Mouse (Mus musculus): ENCODE measurements at regions not wholly inside any gene's neighbourhood (a gene's known extent, or its start where the extent isn't known, plus 50 kb on each side); places are given as distances from the start of the nearest gene placed in this dataset.

DNA sequence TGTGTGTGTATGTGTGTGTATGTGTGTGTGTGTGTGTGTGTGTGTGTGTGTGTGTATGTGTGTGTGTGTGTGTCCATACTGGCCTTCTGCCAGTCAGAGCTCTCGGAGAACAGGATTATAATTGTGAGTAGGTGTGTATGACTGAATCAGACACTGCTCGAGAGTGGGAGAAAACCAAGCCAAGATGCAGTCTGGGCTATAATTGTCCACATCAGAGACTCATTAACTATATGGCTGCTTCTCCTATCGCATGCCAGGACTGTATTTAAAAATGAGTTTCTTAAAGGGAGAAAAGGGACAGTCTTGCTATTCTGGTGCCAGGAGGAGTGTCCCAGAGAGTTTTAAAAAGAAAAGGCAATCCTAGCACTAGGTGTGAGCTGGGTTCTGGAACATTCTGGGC is 58.7 kb upstream of the Adpgk start:
- no peak for DNase-seq (ENCODE audit: low read depth, low spot score)

DNA sequence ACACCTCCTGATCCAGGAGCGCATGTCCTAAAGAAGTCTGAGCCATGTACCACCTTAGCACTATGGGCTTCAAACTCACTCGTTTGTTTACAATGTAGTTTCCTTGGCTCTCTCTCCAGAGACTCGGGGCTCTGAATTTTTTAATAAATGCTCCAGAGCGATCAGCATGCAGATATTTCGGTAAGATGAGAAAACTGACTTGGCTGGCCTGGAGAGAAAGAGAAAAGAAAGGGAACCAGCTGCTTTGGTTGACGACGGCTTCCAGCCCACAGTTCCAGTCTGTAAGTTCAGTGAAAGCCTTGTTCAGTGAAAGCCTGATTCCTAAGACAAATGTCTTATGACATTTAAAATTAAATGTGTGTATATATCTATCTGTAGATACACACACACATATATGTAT is 59.4 kb upstream of the Adpgk start:
- no peak for DNase-seq (ENCODE audit: low read depth, low spot score)

DNA sequence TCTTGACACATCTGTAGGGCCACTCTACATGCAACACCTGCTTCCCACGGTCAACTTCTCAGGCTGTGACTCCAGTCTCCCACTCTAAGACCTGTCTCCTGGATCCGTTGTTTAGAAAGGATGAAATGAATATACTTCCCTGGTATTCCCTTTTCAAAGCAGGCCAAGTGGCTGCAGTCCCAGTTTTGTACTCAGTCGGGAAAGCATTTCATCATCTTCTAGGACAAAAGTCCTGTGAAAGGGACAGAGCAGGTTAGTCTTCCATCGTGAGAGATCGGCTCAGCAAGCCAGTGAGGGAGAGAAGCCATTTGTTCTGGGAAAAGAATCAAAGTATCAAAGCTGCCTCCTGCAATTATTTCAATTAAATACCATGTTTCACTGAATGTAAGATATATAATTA is 60.2 kb upstream of the Adpgk start:
- DNase-seq (ENCODE audit: low read depth, low spot score): no peak

DNA sequence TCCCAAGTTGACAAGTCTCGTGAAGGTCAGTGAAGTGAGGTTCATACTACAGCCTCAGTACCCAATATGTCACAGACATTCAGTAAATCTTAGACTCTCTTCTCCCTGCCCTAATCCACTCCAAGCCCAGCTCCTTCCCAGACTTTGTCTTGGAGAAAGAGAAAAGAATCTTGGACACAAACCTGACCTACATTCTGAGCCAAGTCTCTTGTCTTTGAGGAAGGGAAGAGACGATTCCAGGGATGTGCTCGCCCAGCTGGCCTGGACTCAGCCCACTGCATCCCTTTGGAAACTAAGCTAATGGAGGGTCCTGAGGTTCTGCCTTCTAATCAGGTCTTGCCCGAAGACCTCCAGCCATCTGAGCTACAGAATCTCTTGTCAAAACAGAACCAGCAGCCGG is 61.2 kb upstream of the Adpgk start:
- no peak for DNase-seq (ENCODE audit: low read depth, low spot score)

DNA sequence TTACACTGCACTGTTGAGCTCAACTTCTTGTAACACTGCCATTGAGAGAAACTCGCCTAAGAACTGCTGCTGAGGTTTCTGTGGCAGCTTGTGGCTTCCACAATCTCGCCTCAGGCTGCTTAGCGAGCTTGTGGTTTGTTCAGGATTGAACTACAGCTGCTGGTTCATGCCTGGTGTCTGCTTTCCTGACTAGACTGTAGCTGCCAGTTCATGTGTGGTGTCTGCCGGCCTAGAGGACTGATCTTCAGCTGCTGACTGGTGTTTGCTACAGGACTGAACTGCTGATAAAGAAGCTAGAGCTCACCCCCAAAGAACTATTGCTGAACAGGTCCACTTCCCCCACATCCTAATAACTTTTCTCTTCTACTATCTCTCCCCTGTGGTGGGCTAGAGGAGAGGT is 63.4 kb upstream of the Adpgk start:
- no peak for DNase-seq (ENCODE audit: low read depth, low spot score)

DNA sequence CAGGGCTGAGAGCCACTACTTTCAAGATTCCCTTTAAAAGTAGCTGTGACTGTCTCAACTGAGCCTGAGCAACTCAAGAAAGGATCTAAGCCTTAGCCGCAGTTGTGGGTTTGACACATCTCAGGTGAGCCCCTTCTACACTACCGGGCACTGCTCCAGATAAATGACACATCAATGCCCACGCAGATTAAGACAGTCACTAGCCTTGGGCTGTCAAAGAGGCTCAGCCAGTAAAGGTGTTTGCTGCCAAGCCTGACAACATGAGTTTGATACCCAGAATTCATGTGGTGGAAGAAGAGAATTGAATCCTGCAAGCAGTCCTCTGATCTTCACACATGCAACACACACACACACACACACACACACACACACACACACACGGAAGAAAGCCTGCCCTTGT is 65.0 kb upstream of the Adpgk start:
- no peak for DNase-seq (ENCODE audit: low read depth, low spot score)

DNA sequence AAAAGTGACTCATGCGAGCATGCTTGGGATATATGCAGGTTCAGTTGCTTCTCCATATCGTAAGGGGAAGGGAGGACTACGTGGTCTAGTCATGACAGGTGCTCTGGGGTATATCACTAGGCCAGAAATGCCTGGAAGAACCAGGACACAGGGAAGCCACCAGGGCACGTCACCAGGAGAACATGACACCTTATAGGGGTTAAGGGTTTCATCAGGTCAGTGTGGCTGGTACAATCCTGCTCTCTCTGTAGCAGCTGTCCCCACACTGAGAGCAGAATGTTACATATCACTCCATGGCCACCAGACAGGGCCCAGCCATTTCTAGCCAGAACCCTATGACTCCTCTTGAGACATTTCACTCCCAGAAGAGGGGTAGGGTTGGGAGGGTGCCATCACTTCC is 72.1 kb upstream of the Adpgk start:
- no peak for DNase-seq (ENCODE audit: low read depth, low spot score)

DNA sequence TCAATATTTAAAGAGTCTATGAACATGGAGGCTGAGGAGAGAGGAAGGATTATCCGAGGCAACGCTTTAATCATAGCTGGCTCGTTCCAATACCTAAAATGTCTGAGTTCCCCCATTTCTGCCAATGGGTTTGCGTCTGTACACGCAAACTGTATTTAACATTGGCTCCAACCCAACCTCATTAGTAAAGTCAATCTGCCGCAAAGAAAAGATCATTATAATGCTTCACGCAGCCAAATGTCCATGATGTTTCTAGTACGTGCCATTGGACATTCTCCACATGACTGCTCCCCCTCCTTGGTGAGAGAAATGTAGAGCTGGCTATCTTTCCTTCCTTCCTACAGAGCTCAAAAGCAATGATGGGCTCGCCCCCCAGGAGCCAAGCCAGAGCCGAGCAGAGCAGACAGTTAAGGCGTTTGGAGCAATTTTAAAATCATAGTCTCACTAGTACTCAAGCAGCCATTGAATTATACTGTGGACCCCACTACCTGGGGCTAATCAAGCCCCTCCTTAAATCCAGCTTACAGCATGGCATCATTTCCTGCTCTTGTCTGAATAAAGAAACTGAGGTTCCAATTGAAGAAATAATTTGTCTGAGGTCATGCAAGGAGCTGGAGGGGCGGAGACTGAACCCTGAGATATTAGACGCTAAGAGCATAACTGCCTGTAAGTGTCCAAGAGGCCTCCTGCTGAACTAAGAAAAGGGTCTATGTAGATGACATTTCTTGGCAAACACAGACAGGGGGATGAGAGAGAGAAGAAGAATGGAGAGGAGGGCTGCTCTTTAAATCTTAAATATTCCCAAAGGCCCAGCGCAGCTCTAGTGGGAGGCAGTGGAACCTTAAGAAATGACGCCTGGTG is 88.5 kb upstream of the Adpgk start:
- no peak for DNase-seq (ENCODE audit: low read depth, low spot score)

DNA sequence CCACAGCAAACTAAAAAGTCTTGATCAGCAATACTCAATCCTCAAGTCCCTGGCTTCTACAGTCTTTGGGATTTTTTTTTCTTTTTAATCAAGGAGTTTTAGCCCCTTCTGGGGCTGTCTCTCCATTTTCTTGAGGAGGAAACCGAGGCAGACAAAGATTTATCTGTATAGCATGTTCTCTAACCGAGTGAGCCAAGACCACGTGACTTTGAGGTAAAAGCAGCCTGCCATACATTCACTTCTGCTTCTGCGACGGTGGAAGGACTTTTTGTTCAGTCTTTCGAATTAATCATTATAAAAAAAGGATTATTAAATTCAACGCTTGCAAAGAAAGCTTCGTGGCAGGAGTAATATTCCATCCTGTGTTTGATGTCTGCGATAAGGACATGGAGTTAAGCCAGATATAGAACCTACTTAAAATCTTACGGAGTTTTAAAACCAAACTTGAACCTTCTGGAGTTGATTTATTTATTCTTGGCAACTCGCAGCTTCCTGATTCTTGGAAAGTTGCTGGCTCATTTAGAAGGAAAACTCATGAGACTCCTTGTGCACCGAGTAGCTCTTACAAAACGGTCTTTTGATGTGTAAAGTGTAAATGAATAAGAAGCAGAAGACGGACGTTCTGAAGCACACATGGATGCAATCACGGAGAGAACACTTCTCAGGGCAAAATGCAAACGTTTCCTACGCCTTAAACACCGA is 91.7 kb upstream of the Adpgk start:
- DNase-seq (ENCODE audit: low read depth, low spot score): peak; percentile 24

DNA sequence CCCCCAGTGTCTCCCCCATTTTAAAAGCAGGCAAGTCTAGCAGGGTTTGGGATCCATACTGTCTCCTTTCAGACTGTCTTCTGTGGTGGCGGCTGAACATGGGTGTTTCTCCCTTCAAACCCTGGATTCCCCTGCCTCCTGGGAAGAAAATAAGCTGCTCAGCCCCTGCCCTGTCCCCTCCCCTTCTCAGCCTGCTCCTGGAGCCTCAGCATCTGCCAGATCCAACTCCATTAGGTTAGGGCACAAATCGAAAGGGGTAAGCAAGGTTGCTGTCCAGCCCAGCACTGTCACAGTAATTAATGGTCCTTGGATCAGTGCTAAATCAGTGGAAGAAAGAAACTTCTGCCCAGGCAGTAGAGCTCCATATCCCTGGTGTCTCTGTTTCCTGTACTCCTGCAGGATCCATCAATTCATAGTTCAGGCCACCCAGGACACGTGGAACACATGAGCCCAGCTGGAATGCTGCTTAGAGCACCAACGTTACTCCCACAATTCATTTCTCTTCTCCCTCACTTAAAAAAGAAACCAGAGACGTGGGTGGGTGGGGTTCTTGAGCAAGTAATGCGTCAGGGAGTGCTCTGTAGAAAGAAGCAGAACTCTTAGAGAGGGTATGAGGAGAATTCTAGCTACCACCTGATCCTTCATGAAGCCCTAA is 93.0 kb upstream of the Adpgk start:
- DNase-seq (ENCODE audit: low read depth, low spot score): peak; percentile 32

DNA sequence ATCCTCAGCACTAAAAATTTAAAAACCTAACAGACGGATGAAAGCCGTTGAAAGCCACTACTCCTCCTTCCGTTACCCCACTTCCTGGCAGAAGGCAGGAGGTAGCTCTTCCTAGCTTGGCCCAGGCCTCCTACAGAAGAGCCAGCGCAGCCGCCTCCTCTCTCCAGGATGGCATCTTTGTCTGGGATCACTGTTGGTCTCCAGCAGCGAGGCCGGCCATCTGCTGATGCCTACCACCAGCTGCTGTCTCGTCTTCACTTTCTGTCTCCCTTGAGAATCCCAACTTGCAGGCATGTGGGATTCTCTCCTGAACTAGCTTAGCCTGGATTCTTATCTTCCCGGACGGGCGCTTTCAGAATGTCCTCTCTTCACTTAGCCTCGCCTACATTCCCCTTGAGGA is 93.9 kb upstream of the Adpgk start:
- no peak for DNase-seq (ENCODE audit: low read depth, low spot score)

DNA sequence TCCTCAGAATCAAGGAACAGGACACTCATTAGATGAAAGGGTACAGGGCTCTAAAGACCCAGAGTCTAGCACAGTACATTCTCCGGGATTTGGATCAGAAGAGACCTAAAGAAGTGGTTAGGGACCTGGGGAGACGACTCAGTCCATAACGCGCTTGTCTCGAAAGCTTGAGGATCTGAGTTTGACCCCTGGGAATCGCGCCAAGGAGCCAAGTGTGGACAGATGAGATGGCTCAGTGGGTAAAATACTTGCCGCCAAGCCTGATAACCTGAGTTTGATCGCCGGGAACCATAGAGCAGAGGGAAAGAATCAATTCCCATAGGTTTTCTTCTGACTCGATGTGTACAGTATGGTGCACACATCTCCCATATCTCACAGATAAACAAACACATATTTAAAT is 97.4 kb upstream of the Adpgk start:
- DNase-seq (ENCODE audit: low read depth, low spot score): no peak

DNA sequence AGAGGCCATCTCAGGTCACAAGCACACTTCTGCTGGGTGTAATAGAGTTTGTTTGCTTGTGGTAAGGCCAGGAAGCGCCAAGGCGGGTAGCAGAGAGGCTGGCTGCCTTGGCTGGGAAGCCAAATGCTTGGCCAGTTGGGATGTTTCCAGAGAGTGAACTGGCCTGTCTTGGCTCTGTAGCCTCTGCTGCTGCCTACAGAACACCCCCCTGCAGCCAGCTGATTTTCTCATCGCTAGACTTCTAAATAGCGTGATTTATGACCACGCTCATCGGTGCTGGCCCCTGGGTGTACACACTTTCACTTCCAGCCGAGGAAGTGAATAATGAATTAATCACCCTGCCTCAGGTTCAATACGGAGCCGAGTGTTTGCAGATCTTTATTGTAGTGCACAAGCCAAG is 102.2 kb upstream of the Adpgk start:
- peak; percentile 77 for DNase-seq (ENCODE audit: low read depth, low spot score)

DNA sequence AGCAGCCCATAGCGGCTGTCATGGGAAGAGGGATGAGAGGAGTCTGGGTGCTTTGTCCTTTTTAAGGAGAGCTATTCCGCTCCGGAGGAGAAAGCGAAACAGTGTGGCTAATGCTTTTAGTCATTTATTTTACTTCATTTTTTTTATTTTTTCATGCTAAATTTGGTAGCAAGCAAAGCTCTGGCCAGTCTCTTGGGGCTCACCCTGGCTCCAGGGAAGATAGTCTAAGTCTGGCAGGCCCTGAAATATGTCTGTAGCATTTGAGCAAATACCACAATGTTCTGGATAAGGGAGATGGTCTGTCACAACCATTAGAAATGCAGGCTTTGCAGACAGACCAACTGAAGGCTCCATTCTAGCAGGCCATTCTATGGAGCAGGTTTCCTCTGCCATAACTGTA is 102.9 kb upstream of the Adpgk start:
- no peak for DNase-seq (ENCODE audit: low read depth, low spot score)

DNA sequence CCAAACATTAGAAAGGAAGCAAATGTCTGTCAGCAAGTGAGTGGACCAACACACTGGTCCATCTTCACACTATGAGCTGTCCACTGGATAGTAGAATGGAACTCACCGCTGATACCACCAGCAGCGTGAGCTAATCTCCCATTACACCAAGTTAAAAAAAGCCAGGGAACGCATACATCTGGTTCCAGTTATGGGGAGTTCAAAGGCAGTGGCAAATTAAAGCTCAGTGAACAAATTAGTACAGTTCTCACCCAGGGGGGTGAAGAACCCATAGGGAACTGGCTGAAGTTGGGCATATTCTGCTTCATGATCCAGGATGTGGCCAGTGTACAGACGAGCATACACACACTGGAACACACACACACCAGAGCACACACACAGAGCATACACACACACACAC is 105.0 kb upstream of the Adpgk start:
- no peak for DNase-seq (ENCODE audit: low read depth, low spot score)

DNA sequence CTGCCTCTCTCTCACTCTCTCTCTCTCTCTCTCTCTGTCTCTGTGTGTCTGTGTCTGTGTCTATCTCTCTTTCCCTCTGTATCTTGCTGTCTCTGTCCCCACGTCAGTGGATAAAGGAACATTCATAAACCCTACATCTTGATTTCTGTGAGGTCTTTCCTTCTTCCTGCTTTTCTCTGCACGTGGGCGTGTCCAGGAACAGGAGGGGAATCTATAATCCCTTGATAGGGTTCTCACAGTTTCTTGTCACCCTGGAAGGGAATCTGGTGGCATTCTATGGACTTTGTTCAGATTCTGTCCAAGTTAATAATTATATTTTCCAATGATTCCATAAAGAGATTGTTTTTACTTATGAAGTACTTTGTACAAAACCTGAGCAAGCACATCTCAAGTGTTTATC is 107.3 kb upstream of the Adpgk start:
- no peak for DNase-seq (ENCODE audit: low read depth, low spot score)

DNA sequence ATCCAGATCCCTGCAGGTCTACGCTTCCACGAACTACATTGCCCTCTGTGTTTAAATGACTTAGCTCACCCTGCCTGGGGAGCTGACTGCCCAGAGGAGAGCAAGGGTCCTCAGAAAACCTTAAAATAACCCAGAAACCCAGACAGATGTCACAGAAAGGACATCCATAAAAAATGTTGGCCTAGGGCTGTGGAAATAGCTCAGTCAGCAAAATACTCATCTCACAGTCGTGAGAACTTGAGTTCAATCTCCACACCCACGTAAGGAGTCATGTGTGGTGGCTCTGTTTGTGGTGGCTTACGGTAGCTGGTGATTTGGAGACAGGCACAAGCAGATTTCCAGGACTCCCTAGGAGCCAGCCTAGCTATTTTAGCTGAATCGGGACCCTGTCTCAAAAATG is 108.5 kb upstream of the Adpgk start:
- DNase-seq (ENCODE audit: low read depth, low spot score): no peak

DNA sequence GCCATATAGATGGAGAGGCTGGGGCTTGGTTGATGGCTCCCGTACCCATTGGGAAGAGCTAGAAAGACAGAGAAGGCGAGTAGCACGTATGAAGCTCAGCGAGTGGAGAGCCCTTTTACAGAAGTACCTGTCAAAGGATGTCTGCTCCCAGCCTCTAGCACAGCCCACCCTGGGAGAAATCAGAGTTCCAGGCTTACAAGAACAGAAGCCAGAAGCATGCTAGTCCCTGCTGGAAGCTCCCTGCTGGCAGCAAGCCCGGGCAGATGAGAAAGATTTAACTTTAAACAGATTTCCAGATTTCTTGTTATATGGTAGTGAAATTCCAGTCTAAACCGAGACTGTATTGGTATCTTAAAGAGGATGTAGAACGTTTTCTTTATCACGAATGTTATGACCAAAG is 108.9 kb upstream of the Adpgk start:
- no peak for DNase-seq (ENCODE audit: low read depth, low spot score)

DNA sequence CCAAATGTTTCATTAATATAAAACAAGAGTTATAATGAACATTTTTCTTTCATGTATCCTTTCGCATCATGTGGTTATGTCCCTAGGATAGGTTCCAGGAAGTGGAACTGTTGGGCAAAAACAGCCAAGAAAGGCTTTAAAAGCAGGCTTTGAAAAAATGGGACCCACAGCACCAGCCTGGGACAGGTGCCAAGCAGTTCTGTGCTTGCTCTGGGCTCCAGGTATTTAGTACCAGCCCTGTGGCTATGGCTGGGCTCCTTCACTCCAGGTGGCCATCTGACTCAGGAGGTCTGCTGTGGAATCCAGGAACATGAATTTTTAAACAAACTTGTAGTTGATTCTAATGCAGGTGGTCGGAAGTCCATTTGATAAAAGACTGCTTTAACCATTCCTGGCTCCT is 119.8 kb upstream of the Adpgk start:
- no peak for DNase-seq (ENCODE audit: low read depth, low spot score)

DNA sequence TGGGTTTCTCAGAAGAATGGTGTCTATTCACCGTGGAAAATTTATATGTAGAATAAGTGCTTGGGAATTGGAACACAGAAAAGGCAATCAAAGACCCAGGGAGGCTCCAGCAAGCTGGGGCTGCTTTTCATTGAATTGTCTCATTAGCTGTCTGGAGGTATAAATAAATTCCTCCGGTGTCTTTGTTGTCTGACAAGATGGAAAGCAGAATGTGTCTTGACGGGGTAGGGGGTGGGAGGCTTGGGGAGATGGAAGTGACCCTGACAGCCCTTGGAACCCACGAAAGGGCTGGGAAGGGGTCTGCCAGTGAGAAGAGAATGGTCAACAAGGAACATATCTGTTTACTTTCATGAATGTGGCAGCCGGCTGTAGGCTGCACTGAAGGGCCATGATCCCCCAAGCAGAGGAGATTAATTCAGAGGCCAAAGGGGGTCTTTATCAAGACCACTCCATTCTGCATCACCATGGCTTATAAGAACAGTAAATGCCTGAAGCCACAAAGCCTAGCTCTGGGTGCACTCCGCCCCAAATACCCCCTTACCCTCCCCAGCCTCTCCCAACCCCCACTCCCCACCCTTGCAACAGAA is 127.2 kb upstream of the Neo1 start:
- peak; percentile 82 for DNase-seq (ENCODE audit: low read depth, low spot score)

DNA sequence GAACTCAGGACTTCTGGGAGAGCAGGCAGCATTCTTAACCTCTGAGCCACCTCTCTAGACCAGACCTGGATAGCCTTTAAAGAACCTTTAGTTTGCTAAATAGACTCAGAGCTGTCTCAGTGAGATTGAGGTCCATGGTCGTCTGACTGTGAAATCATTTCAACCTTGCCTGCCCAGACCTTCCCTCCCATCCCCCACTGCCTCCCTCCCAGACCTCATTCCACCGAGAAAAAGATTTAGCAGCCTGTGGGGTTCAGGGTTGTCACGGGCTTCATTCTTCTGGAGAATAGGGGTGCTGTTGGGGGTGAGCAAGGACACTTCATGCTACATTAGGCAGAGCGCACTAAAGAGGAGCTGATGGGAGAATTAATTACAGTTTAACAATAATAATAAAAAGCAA is 126.7 kb upstream of the Neo1 start:
- DNase-seq (ENCODE audit: low read depth, low spot score): peak; percentile 82

DNA sequence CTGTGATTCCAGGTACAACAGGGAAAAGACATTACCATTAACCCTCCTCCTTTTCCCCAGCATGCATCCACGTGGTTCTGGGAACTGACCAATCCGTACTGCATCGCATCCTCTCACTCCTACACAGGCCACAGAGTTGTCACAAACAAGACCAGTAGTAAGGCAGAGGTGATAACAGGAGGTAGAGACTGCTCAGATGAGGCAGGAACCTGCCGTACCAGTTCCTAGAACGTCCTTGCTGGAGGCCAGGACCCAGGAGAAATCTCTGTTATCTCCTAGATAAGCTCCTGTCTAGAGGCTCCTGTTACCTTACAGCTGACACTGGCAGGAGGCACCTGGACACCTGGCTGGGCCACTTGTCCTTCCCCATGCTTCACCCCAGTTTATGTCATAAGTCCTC is 121.4 kb upstream of the Neo1 start:
- no peak for DNase-seq (ENCODE audit: low read depth, low spot score)

DNA sequence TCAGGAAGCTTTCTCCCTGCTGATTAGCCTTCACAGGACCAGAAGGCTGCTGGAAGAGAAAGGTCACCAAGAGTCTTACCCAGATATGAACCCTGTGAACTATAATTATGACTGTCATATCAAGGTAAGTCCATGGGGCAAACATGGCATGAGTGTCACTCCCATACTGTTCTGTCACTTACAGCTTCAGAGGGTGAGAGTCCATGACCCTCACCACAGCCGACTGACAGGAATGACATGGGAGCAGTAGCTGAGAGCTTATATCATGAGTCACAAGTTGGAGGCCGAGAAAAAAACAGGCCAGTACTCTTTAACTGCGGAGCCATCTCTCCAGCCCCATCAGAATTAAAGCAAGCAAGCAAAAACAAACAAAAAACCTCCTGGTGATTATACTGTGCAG is 117.7 kb upstream of the Neo1 start:
- no peak for DNase-seq (ENCODE audit: low read depth, low spot score)
